In genomic region chr11:101130056-101130756, GRCm38 (mm10) we compare ENCODE assay signal across 10 mouse cellular contexts. TPM values are rescaled to one million over a fixed set of nuclear protein-coding genes. Genes with fewer than 3 reads are reported as not detected.
DNase-seq lines count a peak whose midpoint lies in the region; ATAC-seq and TF ChIP-seq lines count a peak whose summit lies in the region.
"Had no signal": no experiment of that assay in that cellular context is flagged by ENCODE, and none has a peak within 500 bp of the region (broad histone marks: within the 10 kb centered on the region; RNA-seq: fewer than 3 reads in every experiment).

No protein-coding gene starts in this region.

- no peak overlapping the region for H3K4me3 ChIP-seq in liver, postnatal 0 days (ENCODE audit: low read depth, low read length)

- H3K9me3 ChIP-seq in liver, postnatal 0 days (ENCODE audit: low read length): no peaks in the 10 kb centered on the region

- no peaks in the 10 kb centered on the region for H3K27me3 ChIP-seq in liver, postnatal 0 days (ENCODE audit: insufficient read depth, low read length)

- peak; percentile 22 for DNase-seq in kidney, postnatal 14 days
- no peak for DNase-seq in kidney, adult 9 months
- DNase-seq in cerebellum, postnatal 25 days: peak; percentile 55 to 63
- peak; percentile 80 to 82 for DNase-seq in heart, adult 9 months (ENCODE audit: low spot score in 2 of 2)
- peak; percentile 55 for DNase-seq in liver, postnatal 0 days
- no peak for DNase-seq in ovary, adult 18-20 months (ENCODE audit: low spot score)
- DNase-seq in urinary bladder, postnatal 25 days (ENCODE audit: low spot score): no peak
- DNase-seq in ovary, postnatal 14 days (ENCODE audit: low spot score): no peak
- DNase-seq: thymus, postnatal 25 days had no signal

- H3K27ac ChIP-seq in liver, postnatal 0 days (ENCODE audit: low read depth): no peak overlapping the region

- no peak for TF ChIP-seq EP300 in liver, postnatal 0 days (IDR thresholded peaks at IDR 0.05; ENCODE audit: low read depth)

- 41% methylated on average over 18 of the region's 18 CpGs for WGBS in liver, postnatal 0 days (ENCODE audit: insufficient replicate concordance)

- peaks cover 5% of the 10 kb centered on the region; the same call in 1 of the 2 replicates for H3K4me1 ChIP-seq in liver, postnatal 0 days (ENCODE audit: insufficient read depth)

- no peak overlapping the region for H3K9ac ChIP-seq in liver, postnatal 0 days (replicated peaks)

- no peak overlapping the region for H3K4me2 ChIP-seq in liver, postnatal 0 days (ENCODE audit: low read depth, low read length)

- peaks cover 10% of the 10 kb centered on the region for H3K36me3 ChIP-seq in liver, postnatal 0 days (replicated peaks; ENCODE audit: insufficient read depth, low read length)

- no peak for TF ChIP-seq CTCF in liver, postnatal 0 days (IDR thresholded peaks at IDR 0.05; ENCODE audit: low read depth)

- ATAC-seq in liver, postnatal 0 days: peak; percentile 68
- ATAC-seq: midbrain, embryonic 16.5 days had no signal

RNA-seq across cellular contexts. Expression of gene Tubg1, which starts 10.5 kb away (rescaled TPM):
- polyA plus RNA-seq in liver, postnatal 0 days (2015; fragmentation: Nextera tagmentation; extraction: Ambion mirVana): 19.0 and 20.8 TPM in 2 replicates

RNA-seq across cellular contexts. Expression of gene Retreg3, which starts 10.5 kb away (rescaled TPM):
- polyA plus RNA-seq in liver, postnatal 0 days (2015; fragmentation: Nextera tagmentation; extraction: Ambion mirVana): 9.2 and 9.4 TPM in 2 replicates

RNA-seq across cellular contexts. Expression of gene Tubg2, which starts 25.5 kb away (rescaled TPM):
- 0.12 and 0.22 TPM in 2 replicates for polyA plus RNA-seq in liver, postnatal 0 days (2015; fragmentation: Nextera tagmentation; extraction: Ambion mirVana)

RNA-seq across cellular contexts. Expression of gene Psmc3ip, which starts 35.0 kb away (rescaled TPM):
- polyA plus RNA-seq in liver, postnatal 0 days (2015; fragmentation: Nextera tagmentation; extraction: Ambion mirVana): 8.1 and 8.2 TPM in 2 replicates

RNA-seq across cellular contexts. Expression of gene Cntnap1, which starts 40.1 kb away (rescaled TPM):
- polyA plus RNA-seq in liver, postnatal 0 days (2015; fragmentation: Nextera tagmentation; extraction: Ambion mirVana): 1.4 and 1.5 TPM in 2 replicates

Comparison
In these comparisons a context has a peak if more than half of its experiments do, and no peak if none do; other contexts are left out.
1. DNase-seq: peak in kidney, postnatal 14 days (single experiment), cerebellum, postnatal 25 days (2 of 2), heart, adult 9 months (2 of 2) and liver, postnatal 0 days (single experiment); none in kidney, adult 9 months (single experiment), ovary, adult 18-20 months (single experiment), urinary bladder, postnatal 25 days (single experiment) and ovary, postnatal 14 days (single experiment).